Mouse (Mus musculus) testis, adult 2 months (tissue): Measurements from ENCODE around the gene Nkap. TPM values are rescaled to one million over a fixed set of nuclear protein-coding genes. Genes with fewer than 3 reads are reported as not detected.
"Not testable (repeated sequence)": the region's sequence is repeated elsewhere in the genome, so short reads cannot be mapped to it uniquely, and the experiment has no call there.

ENCODE experiments used
- H3K27ac ChIP-seq: fragments of 200-500 bp; 2 replicates; pipeline ENCODE4 v1.5.1; 2012; ENCODE audit warnings: low read depth, low read length; ENCODE audit not compliant: control insufficient read depth, insufficient read depth
- H3K27me3 ChIP-seq: fragments of 200-500 bp; 2 replicates; pipeline ENCODE4 v1.6.1; 2012; ENCODE audit warnings: mild to moderate bottlenecking, low read length, moderate library complexity; ENCODE audit not compliant: control insufficient read depth, insufficient read depth
- H3K36me3 ChIP-seq: fragments of 200-500 bp; 2 replicates; pipeline ENCODE4 v1.6.1; 2012; ENCODE audit warnings: mild to moderate bottlenecking, low read length; ENCODE audit not compliant: control insufficient read depth, insufficient read depth
- H3K4me1 ChIP-seq: fragments of 200-500 bp; 2 replicates; pipeline ENCODE4 v1.6.1; 2012; ENCODE audit warnings: low read length; ENCODE audit not compliant: control insufficient read depth, insufficient read depth
- H3K4me3 ChIP-seq: fragments of 200-500 bp; 2 replicates; pipeline ENCODE4 v1.5.1; 2012; ENCODE audit warnings: low read depth, mild to moderate bottlenecking, low read length, moderate library complexity, mixed read lengths; ENCODE audit not compliant: control insufficient read depth
- CTCF ChIP-seq: fragments of 200-500 bp; IDR thresholded peaks from 2 replicates; pipeline ENCODE4 v1.5.1; 2012; ENCODE audit warnings: low read depth, mild to moderate bottlenecking, inconsistent platforms, low read length, moderate library complexity; ENCODE audit not compliant: control insufficient read depth, insufficient read depth, insufficient replicate concordance
- POLR2A ChIP-seq: fragments of 200-500 bp; IDR thresholded peaks from 2 replicates; pipeline ENCODE4 v1.6.1; 2012; ENCODE audit warnings: low read depth, mild to moderate bottlenecking, inconsistent platforms, low read length, moderate library complexity; ENCODE audit not compliant: control insufficient read depth
- polyA plus RNA-seq: library from polyadenylated mRNA; depleted of rRNA; stranded (reverse); fragments of >200 nt; gene quantifications from 2 replicates; pipeline ENCODE4 v1.2.3, GENCODE M21; 2012; rRNA removed

The Nkap gene
- 0.22 and 0.41 TPM in 2 replicates for polyA plus RNA-seq

- Histone ChIP-seq H3K27me3 (no peaks in the 10 kb centered on the region), H3K4me3 (peak within 1 kb of the TSS; percentile 92), H3K27ac (peak within 1 kb of the TSS; percentile 66; the same call in 1 of the 2 replicates), H3K4me1 (no peaks in the 10 kb centered on the region), H3K36me3 (no peaks in the 10 kb centered on the region)
- no peak for TF ChIP-seq POLR2A
- no peak for TF ChIP-seq CTCF
Observed at GRCm38 (mm10) chrX:37126671-37127358, at the start of gene Nkap. Nkap (plus strand) TSS chrX:37126795.

GRCm38 (mm10) chrX:37080345-37080744 is 46.2 kb upstream of the Nkap start:
- not testable (repeated sequence) for H3K27ac ChIP-seq, H3K36me3 ChIP-seq, H3K4me1 ChIP-seq, H3K4me3 ChIP-seq, H3K27me3 ChIP-seq

GRCm38 (mm10) chrX:37081194-37081593 is 45.4 kb upstream of the Nkap start:
- H3K36me3 ChIP-seq = no peaks in the 10 kb centered on the region
- TF ChIP-seq POLR2A (no peak), CTCF (no peak)
- no peaks in the 10 kb centered on the region for H3K27me3 ChIP-seq
- H3K4me3 ChIP-seq = no peak overlapping the region
- H3K4me1 ChIP-seq = no peaks in the 10 kb centered on the region
- no peak overlapping the region for H3K27ac ChIP-seq

- H3K27ac ChIP-seq = peak overlapping the region; percentile 75
- no peaks in the 10 kb centered on the region for H3K36me3 ChIP-seq
- TF ChIP-seq CTCF (no peak), POLR2A (no peak)
- H3K4me3 ChIP-seq = peak overlapping the region; percentile 86
- H3K4me1 ChIP-seq = no peaks in the 10 kb centered on the region
- no peaks in the 10 kb centered on the region for H3K27me3 ChIP-seq
Observed at GRCm38 (mm10) chrX:37084318-37084926, 42.2 kb upstream of the Nkap start.

- H3K27ac ChIP-seq = peak within 1 kb of the TSS; percentile 85
- no peaks in the 10 kb centered on the region for H3K4me1 ChIP-seq
- no peaks in the 10 kb centered on the region for H3K36me3 ChIP-seq
- peak within 1 kb of the TSS; percentile 86 for H3K4me3 ChIP-seq
- TF ChIP-seq CTCF = no peak
- TF ChIP-seq POLR2A = peak; percentile 47; the same call in 1 of the 2 replicates
- no peaks in the 10 kb centered on the region for H3K27me3 ChIP-seq
Observed at GRCm38 (mm10) chrX:37084927-37085660, 41.5 kb upstream of the Nkap start, which contains the start of gene Rpl39. Rpl39 (minus strand) TSS chrX:37085402.

GRCm38 (mm10) chrX:37085665-37086064 is 40.9 kb upstream of the Nkap start:
- TF ChIP-seq POLR2A (no peak), CTCF (no peak)
- no peak overlapping the region for H3K27ac ChIP-seq
- no peaks in the 10 kb centered on the region for H3K36me3 ChIP-seq
- no peaks in the 10 kb centered on the region for H3K27me3 ChIP-seq
- peak overlapping the region; percentile 86; the same call in 1 of the 2 replicates for H3K4me3 ChIP-seq
- H3K4me1 ChIP-seq = no peaks in the 10 kb centered on the region

GRCm38 (mm10) chrX:37088778-37089177 is 37.8 kb upstream of the Nkap start:
- no peak overlapping the region for H3K27ac ChIP-seq
- H3K4me3 ChIP-seq = no peak overlapping the region
- H3K36me3 ChIP-seq = no peaks in the 10 kb centered on the region
- H3K4me1 ChIP-seq = no peaks in the 10 kb centered on the region
- H3K27me3 ChIP-seq = no peaks in the 10 kb centered on the region
- TF ChIP-seq CTCF (no peak), POLR2A (no peak)
